Mouse (Mus musculus) skeletal muscle tissue, adult 2 months (tissue): ENCODE measurements around the gene Zfp839.

ENCODE experiments used
- DNase-seq: peaks from one replicate; pipeline ENCODE4 v3.0.0-alpha.2; 2012; ENCODE audit warnings: low read depth, low spot score

Gene Zfp839

GRCm38 (mm10) chr12:110871247-110871646, 21.2 kb downstream of the Zfp839 start:
- no peak for DNase-seq

GRCm38 (mm10) chr12:110875351-110875750, 25.3 kb downstream of the Zfp839 start:
- DNase-seq, result no peak

- DNase-seq, result no peak
These were observed 32.2 kb downstream of the Zfp839 start for GRCm38 (mm10) chr12:110882291-110882690.

- DNase-seq, result no peak
These were observed 35.2 kb downstream of the Zfp839 start for GRCm38 (mm10) chr12:110885251-110885650.

- no peak for DNase-seq
These were observed 38.1 kb downstream of the Zfp839 start for GRCm38 (mm10) chr12:110888106-110888505.

- DNase-seq, result no peak
These were observed 38.6 kb downstream of the Zfp839 start for GRCm38 (mm10) chr12:110888606-110889005.

- peak; percentile 98 for DNase-seq
These were observed 39.3 kb downstream of the Zfp839 start, which contains the start of the genes Cinp and Tecpr2 for GRCm38 (mm10) chr12:110889036-110890020. Gene Cinp, minus strand, starts transcription at chr12:110889145. Gene Tecpr2, plus strand, starts transcription at chr12:110889264.

GRCm38 (mm10) chr12:110891887-110892286, 41.8 kb downstream of the Zfp839 start:
- no peak for DNase-seq

- DNase-seq, result no peak
These were observed 52.1 kb downstream of the Zfp839 start for GRCm38 (mm10) chr12:110902106-110902505.

- no peak for DNase-seq
These were observed 53.5 kb downstream of the Zfp839 start for GRCm38 (mm10) chr12:110903536-110903935.

- DNase-seq, result no peak
These were observed 57.8 kb downstream of the Zfp839 start for GRCm38 (mm10) chr12:110907845-110908244.

GRCm38 (mm10) chr12:110909962-110910361, 59.9 kb downstream of the Zfp839 start:
- no peak for DNase-seq

GRCm38 (mm10) chr12:110915761-110916160, 65.7 kb downstream of the Zfp839 start:
- no peak for DNase-seq
